Mouse (Mus musculus): ENCODE measurements around the gene Il5.

Il5 gene

DNA sequence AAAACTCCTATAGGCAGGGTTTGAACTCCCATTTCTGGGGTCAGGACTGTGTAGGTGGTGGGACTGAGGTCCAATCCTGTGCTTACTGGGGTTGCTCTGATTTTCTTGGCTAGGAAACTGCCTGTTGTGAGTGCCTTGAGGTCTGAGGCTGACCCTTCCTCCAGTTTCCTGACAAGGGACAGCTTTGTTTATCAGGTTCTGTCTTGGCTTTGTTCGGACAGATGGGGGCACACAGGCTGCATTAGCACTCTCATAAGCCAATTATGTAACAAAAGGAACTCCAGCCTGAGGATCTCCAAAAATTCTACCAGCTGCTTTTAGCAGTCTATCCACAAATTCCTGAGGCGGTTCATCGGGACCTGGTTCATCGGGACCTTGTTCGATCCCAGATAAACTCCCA is 21.8 kb downstream of the Il5 start:
- DNase-seq (ENCODE audit: low read depth, low spot score), result no peak

DNA sequence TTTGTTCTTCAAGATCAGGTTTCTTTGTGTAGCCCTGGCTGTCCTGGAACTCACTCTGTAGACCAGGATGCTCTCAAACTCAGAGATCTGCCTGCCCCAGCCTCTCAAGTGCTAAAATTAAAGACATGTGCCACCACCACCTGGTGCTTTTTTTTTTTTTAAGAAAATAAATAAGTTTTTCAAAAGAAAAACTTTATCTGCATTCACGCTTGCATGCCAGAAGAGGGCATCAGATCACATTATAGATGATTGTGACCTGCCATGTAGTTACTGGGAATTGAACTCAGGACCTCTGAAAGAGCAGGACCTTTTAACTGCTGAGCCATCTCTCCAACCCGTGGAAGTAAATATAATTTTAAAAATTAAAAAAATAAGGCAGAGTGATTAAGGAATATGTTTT is 24.7 kb downstream of the Il5 start:
- no peak for DNase-seq (ENCODE audit: low read depth, low spot score)

DNA sequence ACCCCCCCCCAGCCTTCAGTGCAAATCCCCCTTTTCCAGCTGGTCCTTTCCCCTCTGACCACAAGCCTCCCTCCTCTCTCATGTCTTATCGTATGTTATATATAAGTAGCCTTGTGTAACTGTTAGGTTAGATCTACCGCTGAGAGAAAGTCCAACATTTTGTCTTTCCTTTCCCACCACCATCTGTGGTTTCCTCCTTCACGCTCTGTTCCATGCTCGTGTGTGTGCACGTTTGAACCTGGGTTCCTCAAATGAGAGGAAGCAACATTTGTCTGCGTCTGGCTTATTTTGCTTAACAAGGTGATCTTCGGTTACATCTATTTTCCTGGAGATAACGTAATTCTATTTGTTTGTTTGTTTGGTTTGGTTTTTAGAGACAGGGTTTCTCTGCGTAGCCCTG is 27.4 kb downstream of the Il5 start:
- no peak for DNase-seq (ENCODE audit: low read depth, low spot score)

DNA sequence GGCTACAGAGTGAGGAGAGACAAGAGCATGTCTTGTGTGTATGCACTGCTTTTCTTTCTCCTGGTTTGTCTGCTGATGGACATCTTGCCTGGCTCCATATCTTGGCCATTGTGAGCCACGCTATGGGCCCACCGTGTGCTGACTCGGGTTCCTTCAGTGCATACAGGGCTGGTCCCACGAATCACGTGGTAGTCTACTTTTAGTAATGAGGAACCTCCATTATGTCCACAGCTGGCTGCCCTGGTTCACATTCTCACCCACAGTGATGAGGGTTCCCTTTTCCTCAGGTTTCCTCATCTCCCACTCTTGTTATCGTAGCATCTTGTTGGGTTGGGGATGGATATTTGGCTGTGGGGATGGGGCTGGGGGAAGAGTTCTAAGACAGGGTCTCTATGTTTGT is 28.0 kb downstream of the Il5 start:
- DNase-seq (ENCODE audit: low read depth, low spot score), result no peak

DNA sequence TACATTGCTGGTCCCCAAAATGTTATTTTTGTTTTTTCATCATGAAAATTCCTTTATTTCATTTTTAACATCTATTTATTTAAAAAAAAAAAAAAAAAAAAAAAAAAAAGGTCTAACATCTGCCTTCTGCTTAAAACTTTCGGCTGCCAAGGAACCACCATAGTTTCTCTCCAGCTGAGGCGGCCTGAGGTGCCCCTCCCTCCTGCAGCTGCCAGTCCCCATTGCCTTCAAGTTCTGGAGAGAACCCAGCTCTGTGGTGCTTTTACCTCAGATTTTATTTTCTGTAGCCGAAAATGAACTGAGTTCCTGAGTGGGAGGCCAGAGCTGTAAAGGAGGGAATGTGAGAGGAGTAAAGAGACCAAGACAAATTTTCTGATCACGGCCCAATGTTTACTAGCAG is 28.7 kb downstream of the Il5 start:
- no peak for DNase-seq (ENCODE audit: low read depth, low spot score)

DNA sequence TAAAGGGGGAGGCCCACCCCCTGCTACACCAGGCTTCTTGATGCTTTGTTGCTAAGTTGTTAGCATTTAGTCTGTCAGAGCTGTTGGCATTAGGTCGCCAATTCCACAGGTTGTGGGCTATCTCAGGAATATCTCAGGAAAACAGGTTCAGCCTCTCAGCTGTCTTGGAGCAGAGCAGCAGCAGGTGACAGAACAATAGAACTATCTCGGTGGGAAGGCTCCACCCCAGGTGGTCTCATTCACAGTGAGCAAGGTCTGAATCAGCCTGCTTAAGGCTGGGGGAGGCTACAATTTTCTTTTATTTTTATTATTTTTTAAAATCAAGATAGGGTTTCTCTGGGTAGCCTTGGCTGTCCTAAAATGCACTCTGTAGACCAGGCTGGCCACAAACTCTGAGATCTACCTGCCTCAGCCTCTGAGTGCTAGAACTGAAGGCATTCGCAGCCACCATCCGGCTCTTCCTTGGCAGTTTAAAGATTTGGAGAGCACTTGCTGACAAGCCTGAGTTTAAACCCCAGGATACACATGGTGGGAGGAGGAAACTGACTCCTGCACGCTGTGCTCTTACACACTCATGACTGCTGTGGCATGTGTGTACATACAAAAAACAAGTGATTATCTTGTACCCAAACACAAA is 29.2 kb downstream of the Il5 start:
- no peak for DNase-seq (ENCODE audit: low read depth, low spot score)

DNA sequence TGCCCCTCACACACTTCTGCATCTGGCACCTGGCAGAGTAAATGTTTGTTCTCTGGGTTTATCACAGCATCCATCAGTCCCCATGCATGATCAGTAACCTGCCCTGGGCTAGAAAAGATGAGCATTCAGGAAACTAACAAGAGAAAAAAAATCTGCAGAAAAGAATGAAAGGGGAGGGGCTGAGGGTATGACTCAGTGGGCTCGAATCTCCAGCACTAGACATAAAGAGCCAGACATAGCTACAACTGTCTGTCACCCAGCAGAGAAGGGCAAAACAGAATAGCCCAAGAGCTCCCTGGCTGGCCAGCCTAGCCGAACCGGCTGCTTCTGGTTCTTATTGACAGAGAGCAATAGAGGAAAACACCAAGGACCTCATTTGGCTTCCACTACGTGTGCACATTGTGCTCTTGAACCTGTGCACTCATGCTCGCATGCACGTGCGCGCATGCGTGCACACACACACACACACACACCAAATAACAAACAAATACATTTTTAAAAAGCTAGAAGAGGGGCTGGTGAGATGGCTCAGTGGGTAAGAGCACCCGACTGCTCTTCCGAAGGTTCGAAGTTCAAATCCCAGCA is 34.5 kb downstream of the Il5 start:
- peak; percentile 62 for DNase-seq (ENCODE audit: low read depth, low spot score)

DNA sequence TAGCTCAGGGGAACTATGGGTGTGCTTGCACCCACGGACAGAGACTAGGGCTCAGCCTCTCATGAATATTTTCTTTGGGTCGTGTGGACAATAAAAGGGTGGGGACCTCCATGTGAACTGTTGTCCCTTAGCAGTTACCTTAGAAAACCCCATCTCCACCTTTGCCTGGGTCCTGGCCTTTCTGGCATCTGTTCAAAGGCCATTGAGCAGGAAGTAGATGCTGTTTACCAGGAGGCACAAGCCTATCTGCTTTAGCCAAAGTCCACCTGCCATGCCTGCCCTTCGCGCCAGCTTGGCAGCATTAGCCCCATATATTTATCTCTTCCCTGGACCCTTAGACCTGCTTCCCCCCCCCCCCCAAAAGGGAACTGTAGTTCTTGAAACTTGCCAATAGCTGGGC is 37.0 kb downstream of the Il5 start:
- no peak for DNase-seq (ENCODE audit: low read depth, low spot score)

DNA sequence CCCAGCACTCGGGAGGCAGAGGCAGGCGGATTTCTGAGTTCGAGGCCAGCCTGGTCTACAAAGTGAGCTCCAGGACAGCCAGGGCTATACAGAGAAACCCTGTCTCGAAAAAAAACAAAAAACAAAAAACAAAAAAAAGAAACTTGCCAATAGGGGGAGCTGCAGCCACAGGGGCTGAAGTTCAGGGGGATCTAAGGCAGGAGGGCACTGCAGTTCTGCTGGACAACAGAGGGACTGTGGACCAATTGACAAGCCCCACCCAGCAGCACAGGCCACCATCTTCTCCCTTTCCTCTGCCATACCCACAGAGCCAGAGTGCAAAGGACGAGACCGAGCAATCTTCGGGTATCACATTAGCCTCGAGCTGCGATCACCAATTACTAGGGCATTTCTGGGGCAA is 37.4 kb downstream of the Il5 start:
- DNase-seq (ENCODE audit: low read depth, low spot score), result peak; percentile 58

DNA sequence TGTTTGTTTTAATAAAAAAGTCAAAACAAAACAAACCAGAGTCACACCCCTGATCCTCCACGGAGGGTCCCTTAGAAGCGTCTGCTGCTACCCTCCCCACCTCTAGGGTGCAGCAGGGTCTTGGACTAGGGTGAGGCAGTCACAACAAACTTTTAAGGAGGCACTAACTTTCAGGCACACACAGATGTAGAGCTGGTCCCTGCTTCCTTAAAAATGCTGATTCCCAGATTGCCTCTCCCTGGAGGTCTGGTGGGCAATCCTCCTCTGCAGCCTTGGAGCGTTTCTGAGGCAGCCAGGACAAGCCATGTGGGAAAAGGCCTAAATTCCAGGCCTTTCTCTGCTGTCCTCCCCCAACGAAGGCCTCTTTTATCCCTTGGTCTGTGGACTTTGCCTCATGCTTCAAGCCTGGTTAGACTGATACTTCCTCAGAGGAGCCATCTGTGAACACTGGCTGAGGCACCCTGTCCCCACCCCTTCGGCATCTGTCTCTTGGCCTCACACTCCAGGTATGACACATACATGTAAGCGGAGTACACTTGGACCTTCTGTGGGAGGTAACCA is 38.3 kb downstream of the Il5 start:
- DNase-seq (ENCODE audit: low read depth, low spot score), result peak; percentile 43

DNA sequence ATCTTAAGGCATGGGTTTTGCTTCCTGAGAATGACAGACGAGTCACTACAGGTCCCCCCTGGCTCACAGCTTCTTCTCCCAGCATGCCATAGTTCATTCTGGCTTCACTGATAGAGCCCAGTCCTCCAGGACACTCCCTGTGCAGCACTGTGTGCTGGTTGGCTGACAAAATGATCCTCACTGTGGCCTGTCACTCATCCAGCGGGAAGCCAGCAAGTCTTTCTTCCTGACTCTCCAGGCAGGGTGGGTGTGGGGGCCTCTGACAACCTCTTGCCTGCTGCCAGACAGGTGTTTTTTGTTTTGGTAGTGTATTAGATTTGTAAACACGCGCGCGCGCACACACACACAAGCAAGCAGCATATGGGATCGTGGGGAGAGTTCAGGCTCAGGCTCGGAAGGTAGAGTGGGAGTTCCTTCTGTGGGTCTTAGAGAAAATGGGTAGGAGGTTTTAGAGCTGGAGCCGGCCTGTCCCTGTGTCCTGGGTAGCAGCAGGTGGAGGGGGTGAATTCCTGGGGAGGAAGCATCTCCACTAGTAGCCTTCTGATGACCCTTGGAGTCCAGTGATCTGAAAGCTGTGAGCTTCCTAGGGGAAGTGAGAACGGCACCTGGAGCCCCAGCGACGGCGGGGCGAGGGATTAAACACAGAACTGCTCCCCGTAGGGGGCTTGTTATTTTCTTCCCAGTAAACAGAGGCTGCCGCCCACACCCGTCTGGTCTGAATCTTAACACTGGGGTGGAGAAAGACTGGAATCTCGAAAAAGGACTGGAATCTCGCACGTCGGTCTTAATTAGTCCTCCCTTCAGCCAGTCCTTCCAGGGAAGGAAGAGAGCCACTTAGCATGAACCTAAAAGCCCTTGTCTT is 39.2 kb downstream of the Il5 start:
- no peak for DNase-seq (ENCODE audit: low read depth, low spot score)

DNA sequence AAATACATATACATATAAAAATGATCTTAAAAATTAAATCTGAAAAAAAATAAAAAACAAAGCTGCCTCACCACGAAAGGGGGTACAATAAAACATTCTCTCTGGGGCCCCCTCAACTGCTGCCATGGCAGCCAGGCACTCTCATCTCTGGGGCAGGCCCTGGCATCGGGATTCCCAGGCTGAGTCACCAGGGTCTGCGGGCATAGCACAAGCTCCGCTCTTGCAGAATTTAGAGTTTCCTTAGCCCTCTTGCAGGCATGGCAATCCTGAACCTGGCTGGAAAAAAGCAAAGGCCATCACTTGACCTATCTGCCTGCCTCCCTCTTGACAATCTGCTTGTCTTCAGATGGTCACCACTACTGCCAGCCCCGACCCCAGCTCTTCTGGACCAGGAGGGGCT is 40.7 kb downstream of the Il5 start:
- no peak for DNase-seq (ENCODE audit: low read depth, low spot score)

DNA sequence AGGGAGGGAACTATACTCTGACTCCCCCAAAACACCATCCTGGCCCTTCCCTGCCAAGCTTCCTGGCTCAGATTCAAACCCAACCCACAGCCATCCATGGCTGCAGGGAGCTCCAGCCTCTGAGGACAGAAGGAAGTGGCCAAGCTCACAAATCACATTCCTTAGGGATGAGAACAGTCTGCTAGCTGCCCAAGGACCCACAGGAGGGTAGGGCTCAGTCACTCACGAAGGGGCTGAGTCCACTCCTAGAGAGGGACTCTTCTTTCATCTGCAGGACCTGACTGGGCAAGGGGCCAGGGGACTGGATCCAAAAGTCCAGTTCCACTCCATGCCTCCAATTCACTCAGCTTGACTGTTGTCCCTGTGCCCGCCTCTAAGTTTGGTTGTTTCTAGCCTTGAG is 41.2 kb downstream of the Il5 start:
- DNase-seq (ENCODE audit: low read depth, low spot score), result no peak

DNA sequence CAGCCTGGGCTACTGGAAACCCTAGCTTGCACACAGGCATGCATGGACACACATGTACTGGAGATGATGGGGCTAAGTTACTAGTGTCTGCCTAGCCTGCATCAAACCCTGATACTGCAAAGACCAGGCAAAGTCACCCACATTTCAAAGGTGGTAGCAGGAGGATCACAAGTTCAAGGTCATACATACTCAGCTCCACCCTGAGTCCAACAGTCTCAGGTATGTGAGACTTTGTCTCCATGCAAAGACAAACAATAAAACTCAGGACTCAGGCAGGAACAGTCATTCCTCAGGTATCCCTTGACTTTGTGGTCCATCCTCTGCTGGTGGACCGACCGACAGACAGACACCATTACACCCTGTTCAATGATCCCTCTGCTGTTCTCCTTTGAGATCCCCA is 41.8 kb downstream of the Il5 start:
- DNase-seq (ENCODE audit: low read depth, low spot score), result no peak

DNA sequence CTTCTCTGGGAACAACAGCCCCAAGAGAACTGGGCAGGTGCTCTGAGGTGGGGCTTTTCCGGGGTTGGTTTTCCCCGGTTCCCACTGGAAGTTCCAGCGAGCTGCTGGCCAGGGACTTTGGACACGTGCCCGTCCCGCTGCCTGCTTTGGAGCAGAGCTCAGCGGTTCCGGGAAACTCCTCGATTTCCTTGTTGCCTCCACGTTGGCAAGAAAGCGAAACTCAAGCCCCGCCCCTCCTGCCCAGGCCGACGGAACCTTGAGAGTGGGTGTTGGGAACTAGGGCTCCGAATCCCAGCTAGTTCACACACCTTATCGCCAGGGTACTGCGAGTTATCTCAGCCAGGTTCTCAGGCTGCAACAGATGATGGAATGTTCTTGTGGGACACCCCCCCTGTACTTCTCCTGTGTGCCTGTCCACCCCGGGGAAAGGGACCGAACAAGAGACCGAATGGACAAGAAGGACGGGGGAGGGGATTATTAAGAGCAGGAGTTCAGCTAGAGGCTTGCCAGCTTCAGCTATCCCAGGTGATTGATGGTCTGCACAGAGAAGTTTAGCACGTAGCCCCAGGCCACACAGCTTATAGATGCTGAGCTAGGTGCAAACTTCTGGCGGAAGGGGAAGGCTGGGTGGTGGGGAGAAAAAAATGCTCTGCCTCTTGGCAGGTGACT is 42.4 kb downstream of the Il5 start:
- DNase-seq (ENCODE audit: low read depth, low spot score), result no peak

DNA sequence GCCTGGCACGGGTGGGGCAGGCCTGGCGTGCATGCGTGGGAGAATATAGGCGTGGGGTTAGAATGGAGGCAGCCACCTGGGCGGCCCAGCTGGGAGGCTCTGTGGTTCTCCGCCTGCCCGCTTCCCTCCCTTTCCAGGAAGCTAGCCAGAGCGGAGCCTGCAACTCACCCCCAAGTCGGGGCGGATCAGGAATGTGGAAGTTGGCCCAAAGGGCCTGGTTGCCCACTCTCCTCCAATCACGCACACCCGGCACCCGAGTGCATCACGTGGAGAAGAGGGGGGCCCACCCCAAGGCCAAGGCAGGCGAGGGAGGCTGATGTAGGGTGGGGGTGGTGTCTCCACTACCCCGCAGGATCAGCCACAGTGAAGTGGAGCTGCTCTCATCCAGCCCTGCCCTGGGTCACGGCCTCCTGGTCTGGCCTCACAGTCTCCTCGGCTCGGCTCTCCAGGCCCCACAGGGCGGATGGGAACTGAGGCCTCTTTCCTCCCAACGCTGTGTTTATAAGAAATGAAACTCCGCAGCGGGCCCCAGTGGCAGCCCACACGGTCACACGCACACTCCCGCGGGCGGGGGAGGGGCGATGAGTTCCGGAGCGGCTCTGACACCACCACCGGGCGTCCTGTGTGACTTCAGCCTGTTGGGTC is 43.0 kb downstream of the Il5 start:
- DNase-seq (ENCODE audit: low read depth, low spot score), result peak; percentile 85

DNA sequence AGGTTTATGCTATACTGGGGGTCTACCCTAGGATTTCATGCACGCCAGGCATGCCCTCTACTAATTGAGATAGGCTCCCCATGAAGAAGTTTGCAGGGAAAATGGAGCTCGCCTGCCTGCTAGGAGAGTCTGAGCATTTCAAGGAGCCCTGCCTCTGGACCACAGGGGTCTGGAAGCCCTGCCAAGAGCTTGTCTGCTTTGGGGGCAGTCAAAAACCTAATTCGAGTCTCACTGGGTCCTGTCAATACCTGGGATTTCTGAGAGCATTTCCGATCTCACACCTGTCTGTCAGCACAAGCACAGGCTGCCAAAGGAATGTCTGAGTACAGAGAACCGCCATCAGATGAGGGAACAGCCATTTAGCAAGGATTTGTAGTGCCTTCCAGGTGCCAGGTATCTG is 44.0 kb downstream of the Il5 start:
- DNase-seq (ENCODE audit: low read depth, low spot score), result no peak

DNA sequence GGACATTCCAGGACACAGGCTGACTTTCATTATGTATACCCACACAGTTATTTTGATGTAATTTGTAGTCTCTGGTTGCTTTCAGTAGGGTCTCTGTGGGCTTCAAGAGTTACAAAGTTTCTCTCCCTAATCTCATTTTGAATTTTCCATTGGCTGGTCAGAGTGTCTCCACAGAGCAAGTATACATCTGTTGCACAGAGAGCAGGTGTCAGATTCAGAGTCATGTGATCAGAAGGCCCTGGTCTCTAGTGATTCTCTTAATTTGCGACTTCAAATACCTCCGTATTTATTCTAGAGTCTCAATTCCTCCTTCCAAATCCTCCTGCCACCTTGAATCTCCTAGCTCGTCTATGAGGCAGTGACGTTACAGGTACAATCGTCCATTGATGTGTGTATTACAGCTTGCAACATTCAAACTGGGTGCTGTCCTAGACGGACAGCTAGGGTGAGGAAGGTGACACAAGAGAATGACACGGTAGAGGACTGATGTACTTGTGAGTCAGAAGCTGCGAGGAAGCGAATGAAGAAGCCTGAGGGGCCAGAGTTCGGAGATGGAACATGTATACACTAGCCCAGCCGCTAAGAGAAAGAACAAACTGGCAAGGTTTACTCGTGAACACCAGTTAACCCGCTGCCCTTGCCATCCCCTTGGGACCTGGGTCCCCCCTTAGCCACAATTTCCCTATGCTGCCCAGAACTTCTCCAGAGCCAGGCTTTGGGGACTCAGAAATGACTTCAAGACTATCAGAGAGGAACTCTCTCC is 48.0 kb downstream of the Il5 start:
- peak; percentile 73 for DNase-seq (ENCODE audit: low read depth, low spot score)

DNA sequence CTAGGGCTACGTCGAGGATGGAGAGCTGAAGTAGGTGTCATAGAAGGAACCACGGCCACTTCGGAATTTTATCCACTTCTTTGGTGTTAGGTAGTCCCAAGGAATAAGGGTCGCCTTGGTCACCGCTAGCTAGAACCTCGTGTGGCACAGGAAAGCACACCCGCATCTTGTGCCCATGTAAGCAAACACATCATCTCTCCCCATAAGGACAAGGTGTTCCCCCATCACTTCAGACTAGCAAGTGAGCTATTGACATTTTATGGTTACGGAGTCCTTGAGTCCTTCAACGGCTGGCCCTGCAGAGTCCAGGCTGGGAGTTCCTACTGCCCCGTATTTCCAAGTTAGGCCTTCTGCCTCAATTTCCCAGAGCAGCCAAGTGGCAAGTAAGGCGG is 48.6 kb downstream of the Il5 start:
- no peak for DNase-seq (ENCODE audit: low read depth, low spot score)

DNA sequence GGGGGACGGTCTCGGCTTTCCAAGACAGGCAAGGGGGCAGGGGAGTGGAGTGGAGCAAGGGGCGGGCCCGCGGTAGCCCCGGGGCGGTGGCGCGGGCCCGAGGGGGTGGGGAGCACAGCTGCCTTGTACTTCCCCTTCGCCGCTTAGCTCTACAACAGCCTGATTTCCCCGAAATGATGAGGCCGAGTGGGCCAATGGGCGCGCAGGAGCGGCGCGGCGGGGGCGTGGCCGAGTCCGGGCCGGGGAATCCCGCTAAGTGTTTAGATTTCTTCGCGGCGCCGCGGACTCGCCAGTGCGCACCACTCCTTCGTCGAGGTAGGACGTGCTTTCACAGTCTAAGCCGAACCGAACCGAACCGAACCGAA is 49.1 kb downstream of the Il5 start, which contains the start of gene Irf1:
Gene Irf1 (plus strand): TSS at position 255 of the 365 bp plus-strand sequence.
- peak; percentile 96 for DNase-seq (ENCODE audit: low read depth, low spot score)
